ENCODE assay signal across 7 mouse cellular contexts in the genomic region with DNA sequence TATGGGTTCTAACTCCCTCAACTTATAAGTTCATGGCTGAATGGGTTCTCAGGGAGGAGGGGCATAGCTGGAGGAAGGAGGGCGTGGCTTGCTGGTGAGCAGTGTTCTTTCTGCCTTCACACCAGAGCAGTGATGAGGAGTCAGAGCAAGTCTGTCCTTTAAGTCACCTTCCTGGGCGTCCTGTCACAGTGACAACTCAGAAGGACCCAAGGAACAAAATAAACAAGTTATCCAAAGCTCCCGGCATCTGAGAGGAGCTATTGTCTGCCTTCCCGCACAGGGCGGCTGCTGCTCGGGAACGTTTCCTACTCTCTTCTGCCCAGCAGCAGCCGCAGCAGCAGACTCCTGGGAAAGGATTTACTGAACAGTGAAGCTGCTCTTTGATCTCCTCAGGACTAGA. TPM values are rescaled to one million over a fixed set of nuclear protein-coding genes. Genes with fewer than 3 reads are reported as not detected.
DNase-seq lines count a peak whose midpoint lies in the region; ATAC-seq and TF ChIP-seq lines count a peak whose summit lies in the region.

No protein-coding gene starts in this region.

- H3K4me2 ChIP-seq in lung, postnatal 0 days (replicated peaks; ENCODE audit: low read depth, low read length): peak overlapping the region; percentile 42; the same call in 1 of the 2 replicates
- peak overlapping the region; percentile 39 for H3K4me2 ChIP-seq in forebrain, embryonic 15.5 days (replicated peaks)
- H3K4me2 ChIP-seq in liver, embryonic 16.5 days (ENCODE audit: low read depth, low read length): peak overlapping the region; percentile 36; the same call in 1 of the 2 replicates

- H3K27me3 ChIP-seq in lung, postnatal 0 days (replicated peaks; ENCODE audit: insufficient read depth, low read length): no peaks in the 10 kb centered on the region
- no peaks in the 10 kb centered on the region for H3K27me3 ChIP-seq in forebrain, embryonic 15.5 days
- no peaks in the 10 kb centered on the region for H3K27me3 ChIP-seq in liver, embryonic 16.5 days (ENCODE audit: control insufficient read depth, insufficient read depth, low read depth, low read length)

- WGBS in lung, postnatal 0 days: 11% methylated on average over 8 of the region's 8 CpGs
- 20% methylated on average over 8 of the region's 8 CpGs for WGBS in forebrain, embryonic 15.5 days
- WGBS in liver, embryonic 16.5 days (ENCODE audit: insufficient replicate concordance): 25% methylated on average over 8 of the region's 8 CpGs

- peaks cover 3% of the 10 kb centered on the region; the same call in 1 of the 2 replicates for H3K4me1 ChIP-seq in lung, postnatal 0 days (ENCODE audit: insufficient read depth, low read depth, low read length)
- H3K4me1 ChIP-seq in forebrain, embryonic 15.5 days: peaks cover 23% of the 10 kb centered on the region
- no peaks in the 10 kb centered on the region for H3K4me1 ChIP-seq in liver, embryonic 16.5 days (ENCODE audit: control insufficient read depth, low read depth, low read length)

- 0 out of 2 replicates have a peak overlapping the region, but pooled peaks have one; percentile 23 for H3K9ac ChIP-seq in lung, postnatal 0 days (replicated peaks; ENCODE audit: low read depth)
- peak overlapping the region; percentile 32; the same call in 1 of the 2 replicates for H3K9ac ChIP-seq in forebrain, embryonic 15.5 days (replicated peaks)
- H3K9ac ChIP-seq in liver, embryonic 16.5 days (ENCODE audit: low read depth, low read length): no peak overlapping the region

- intact Hi-C loops in left cerebral cortex, adult 2 months (cut with DNase I): loop anchor here (5.0 kb wide), 1 partner anchor 35 kb away; the partner anchor contains the start of gene Rftn2

- H3K4me3 ChIP-seq in lung, postnatal 0 days (ENCODE audit: low read depth, low read length): 0 out of 2 replicates have a peak overlapping the region, but pooled peaks have one; percentile 0
- H3K4me3 ChIP-seq in forebrain, embryonic 15.5 days: peak overlapping the region; percentile 32
- no peak overlapping the region for H3K4me3 ChIP-seq in liver, embryonic 16.5 days (ENCODE audit: low read depth, low read length)
- no peak overlapping the region for H3K4me3 ChIP-seq in left cerebral cortex, adult 2 months

- no peak for TF ChIP-seq CTCF in lung, postnatal 0 days (IDR thresholded peaks at IDR 0.05)
- TF ChIP-seq CTCF in left cerebral cortex, adult 2 months (IDR thresholded peaks at IDR 0.05): no peak

- no peaks in the 10 kb centered on the region for H3K36me3 ChIP-seq in lung, postnatal 0 days (ENCODE audit: insufficient read depth, low read length)
- H3K36me3 ChIP-seq in forebrain, embryonic 15.5 days: no peaks in the 10 kb centered on the region
- no peaks in the 10 kb centered on the region for H3K36me3 ChIP-seq in liver, embryonic 16.5 days (ENCODE audit: control insufficient read depth, insufficient read depth)

- ATAC-seq in lung, postnatal 0 days: peak; percentile 74
- ATAC-seq in forebrain, embryonic 15.5 days (replicated peaks): peak; percentile 57; the same call in 1 of the 2 replicates
- ATAC-seq in liver, embryonic 16.5 days (ENCODE audit: low read depth): no peak

- peak; percentile 71 for DNase-seq in lung, postnatal 0 days (ENCODE audit: low spot score)
- no peak for DNase-seq in lung, postnatal 25 days (ENCODE audit: low spot score)
- DNase-seq in left cerebral cortex, adult 2 months (ENCODE audit: extremely low spot score in 1 of 2, low spot score in 2 of 2): no peak
- no peak for DNase-seq in gastrocnemius, postnatal 10 days
- no peak for DNase-seq in adrenal gland, postnatal 4 days (ENCODE audit: low spot score in 2 of 2)

- H3K9me3 ChIP-seq in lung, postnatal 0 days (ENCODE audit: low read length): no peaks in the 10 kb centered on the region
- H3K9me3 ChIP-seq in forebrain, embryonic 15.5 days: no peaks in the 10 kb centered on the region
- no peaks in the 10 kb centered on the region for H3K9me3 ChIP-seq in liver, embryonic 16.5 days (replicated peaks; ENCODE audit: control insufficient read depth, low read length)

- TF ChIP-seq EP300 in lung, postnatal 0 days (IDR thresholded peaks at IDR 0.05): 0 out of 2 replicates have a peak, but pooled peaks have one; percentile 12

- peak overlapping the region; percentile 11; the same call in 1 of the 2 replicates for H3K27ac ChIP-seq in lung, postnatal 0 days (ENCODE audit: low read length)
- H3K27ac ChIP-seq in forebrain, embryonic 15.5 days (replicated peaks): peak overlapping the region; percentile 13
- no peak overlapping the region for H3K27ac ChIP-seq in liver, embryonic 16.5 days (ENCODE audit: low read length)
- no peak overlapping the region for H3K27ac ChIP-seq in left cerebral cortex, adult 2 months

RNA-seq across cellular contexts. Expression of gene Rftn2, which starts 34.6 kb away (rescaled TPM):
- 13.6 and 13.9 TPM in 2 replicates for polyA plus RNA-seq in lung, postnatal 0 days (2015; fragmentation: Nextera tagmentation; extraction: Ambion mirVana)
- polyA plus RNA-seq in forebrain, embryonic 15.5 days (2015; fragmentation: Nextera tagmentation; extraction: Ambion mirVana): 12.7 and 13.4 TPM in 2 replicates
- polyA plus RNA-seq in liver, embryonic 16.5 days (2015; fragmentation: Nextera tagmentation; extraction: Ambion mirVana): 0.68 and 0.86 TPM in 2 replicates
- total RNA-seq in left cerebral cortex, adult 2 months (2021): 10 to 100 TPM; 20.2 to 23.6 TPM
- 10 to 100 TPM; 12.6 to 17.3 TPM for total RNA-seq in gastrocnemius, postnatal 10 days (2021)
- 10 to 100 TPM; 32.7 to 33.0 TPM for total RNA-seq in adrenal gland, postnatal 4 days (2021)

RNA-seq across cellular contexts. Expression of gene Mars2, which starts 45.0 kb away (rescaled TPM):
- polyA plus RNA-seq in lung, postnatal 0 days (2015; fragmentation: Nextera tagmentation; extraction: Ambion mirVana): 1.3 and 1.4 TPM in 2 replicates
- 4.3 and 4.4 TPM in 2 replicates for polyA plus RNA-seq in forebrain, embryonic 15.5 days (2015; fragmentation: Nextera tagmentation; extraction: Ambion mirVana)
- 1.4 and 1.5 TPM in 2 replicates for polyA plus RNA-seq in liver, embryonic 16.5 days (2015; fragmentation: Nextera tagmentation; extraction: Ambion mirVana)
- 10 to 100 TPM; 10.2 to 10.7 TPM for total RNA-seq in left cerebral cortex, adult 2 months (2021)
- 1 to 10 TPM; 3.8 to 4.0 TPM for total RNA-seq in gastrocnemius, postnatal 10 days (2021)
- total RNA-seq in adrenal gland, postnatal 4 days (2021): 1 to 10 TPM; 5.2 to 6.0 TPM

Comparison
In these comparisons a context has a peak if more than half of its experiments do, and no peak if none do; other contexts are left out.
1. H3K27ac ChIP-seq: peak in lung, postnatal 0 days (single experiment) and forebrain, embryonic 15.5 days (single experiment); none in liver, embryonic 16.5 days (single experiment) and left cerebral cortex, adult 2 months (single experiment).
2. H3K4me3 ChIP-seq: peak in lung, postnatal 0 days (single experiment) and forebrain, embryonic 15.5 days (single experiment); none in liver, embryonic 16.5 days (single experiment) and left cerebral cortex, adult 2 months (single experiment).
3. Peak in every context shown above with its lines, with median percentiles within 50 percentile points of each other: H3K4me2 ChIP-seq.